Mouse (Mus musculus) retina, postnatal 1 day (tissue): Measurements from ENCODE around the gene Cacna1f.
A peak's percentile ranks its signal among the peaks of the same experiment; 100 is the strongest.

Source experiments
- DNase-seq: peaks from one replicate; pipeline ENCODE4 v3.0.0-alpha.2; 2012

Cacna1f gene

DNA sequence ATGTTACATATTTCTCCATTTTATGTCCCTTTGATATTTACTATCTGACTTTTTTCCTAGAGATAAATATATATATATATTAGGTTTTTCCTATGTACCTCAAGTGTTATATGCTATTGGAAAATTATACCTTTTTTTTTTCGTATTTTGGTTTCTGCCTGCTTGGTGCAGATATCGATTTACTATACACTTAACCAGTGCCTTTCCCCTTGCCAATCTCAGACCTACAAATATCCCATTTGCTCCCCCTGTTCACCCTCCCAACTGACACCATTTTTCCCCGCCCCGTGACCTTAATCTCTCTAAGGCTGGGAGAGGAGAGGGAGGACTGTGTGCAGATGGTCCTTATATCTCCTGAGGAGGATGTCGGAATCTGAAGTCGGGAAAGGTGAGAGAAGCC, at the start of gene Cacna1f:
Gene Cacna1f (plus strand): TSS at position 301 of the 400 bp plus-strand sequence.
- peak; percentile 44 for DNase-seq

DNA sequence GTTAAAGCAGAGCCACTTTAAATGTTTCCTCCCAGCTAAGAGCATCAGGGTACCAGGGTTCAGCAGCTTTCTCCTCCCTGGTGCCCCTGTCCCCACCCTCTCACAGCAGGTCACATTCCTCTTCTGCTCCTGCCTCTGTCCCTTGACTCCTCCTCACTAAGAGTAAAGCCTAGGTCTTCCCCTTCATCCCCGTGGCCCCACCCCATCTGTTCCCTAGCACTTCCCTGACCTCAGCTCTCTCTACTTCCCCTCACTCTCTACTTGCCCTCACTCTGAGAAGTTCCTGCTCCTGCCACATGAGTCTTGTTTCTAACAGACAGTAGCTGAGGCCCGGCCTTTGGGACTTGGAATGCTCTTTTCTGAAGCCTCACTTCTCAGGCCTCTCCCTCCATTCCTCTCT, 43.8 kb upstream of the Cacna1f start:
- DNase-seq, result no peak

DNA sequence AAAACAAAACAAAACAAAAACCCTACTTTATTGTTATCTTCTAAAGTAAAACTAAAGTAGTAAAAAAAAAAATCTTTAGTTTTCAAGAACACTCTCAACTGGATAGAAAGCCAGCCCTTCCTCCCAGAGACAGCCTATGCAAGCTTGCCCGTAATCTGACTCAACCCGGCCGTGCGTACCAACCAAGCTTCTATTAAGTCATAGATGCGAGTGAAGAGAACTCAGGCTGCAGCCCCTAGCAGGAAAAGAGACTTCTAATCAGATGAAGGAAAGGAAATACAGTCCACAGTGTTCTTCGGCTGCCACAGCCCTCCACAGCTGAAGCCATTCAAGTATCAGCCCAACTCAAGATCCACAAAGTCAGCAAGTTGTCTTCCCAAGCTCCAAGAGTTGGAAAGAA, 40.5 kb upstream of the Cacna1f start:
- DNase-seq, result no peak

DNA sequence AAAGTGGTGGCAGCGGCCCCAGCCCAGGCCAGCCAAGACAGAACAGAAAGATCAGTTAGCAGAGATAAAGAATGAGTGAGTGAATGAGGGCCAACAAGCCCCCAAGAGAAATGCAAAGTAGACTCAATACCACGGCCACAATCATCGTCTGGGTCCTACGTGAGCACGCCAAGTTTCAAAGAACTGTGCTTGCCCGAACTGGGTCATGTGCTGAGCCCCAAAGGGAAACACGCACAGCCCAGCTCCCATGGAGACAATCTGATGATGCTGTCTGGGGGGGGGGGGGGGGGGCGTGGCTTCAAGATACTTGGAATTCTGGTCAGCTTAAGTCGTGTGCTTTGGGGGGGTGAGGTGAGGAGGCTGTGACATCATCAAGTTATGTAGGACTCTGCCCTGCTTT, 39.4 kb upstream of the Cacna1f start:
- no peak for DNase-seq

DNA sequence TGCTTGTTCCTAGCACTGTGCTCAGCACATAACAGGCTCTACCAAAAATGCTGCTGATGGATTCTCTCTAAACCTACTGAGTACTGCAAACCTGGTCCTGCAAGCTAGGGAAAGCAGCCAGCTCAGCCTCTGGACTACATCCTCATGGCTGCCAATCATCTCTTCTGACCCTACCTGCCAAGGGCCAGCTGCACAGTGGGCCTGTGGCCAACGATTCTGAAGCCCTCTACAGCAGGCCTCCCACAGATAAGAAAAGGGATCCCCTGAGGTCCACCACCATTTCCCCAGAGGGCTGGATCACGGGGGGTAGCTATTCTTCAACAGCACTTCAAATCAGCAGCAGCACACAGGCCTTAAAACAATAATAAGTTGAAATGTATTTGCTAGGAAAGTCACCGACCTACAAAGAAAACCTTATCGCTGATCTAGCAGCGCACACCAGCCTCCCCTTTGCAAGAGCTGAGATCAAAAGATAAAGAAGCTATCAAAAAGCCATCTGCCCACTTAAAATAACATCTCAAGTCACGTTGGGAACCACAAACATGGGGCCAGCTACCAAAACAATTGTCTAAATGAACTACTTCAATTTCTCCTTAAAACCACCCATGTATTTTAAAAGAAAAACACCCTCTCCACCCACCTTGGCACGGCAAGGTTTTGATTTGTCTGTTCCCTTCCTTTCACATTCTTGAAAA, 36.3 kb upstream of the Cacna1f start:
- no peak for DNase-seq

DNA sequence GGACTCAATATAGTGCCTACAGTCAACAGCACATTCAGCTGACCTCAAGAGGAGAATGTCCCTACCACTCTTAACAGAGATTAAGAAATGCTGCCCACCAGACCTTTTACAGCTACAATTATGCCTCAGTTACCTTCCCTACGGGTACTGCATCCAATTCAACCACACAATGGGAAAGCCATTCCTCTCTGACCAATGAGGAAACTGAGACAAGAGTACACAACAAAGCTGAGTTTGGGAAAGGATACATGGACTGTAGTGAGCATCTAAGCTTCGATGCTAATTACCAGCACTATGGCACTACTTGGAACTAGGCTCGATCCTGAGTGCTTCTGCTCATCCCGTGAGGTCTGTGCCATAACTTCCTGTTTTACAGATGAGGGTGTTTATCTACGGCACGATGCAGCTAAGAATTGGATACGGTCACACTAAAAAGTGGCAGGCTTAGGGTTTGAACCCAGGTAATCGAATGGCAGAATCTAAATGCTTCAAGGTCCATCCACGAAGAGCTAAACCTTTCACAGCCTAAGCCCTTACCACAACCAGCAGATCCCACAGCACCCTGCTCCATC, 35.2 kb upstream of the Cacna1f start:
- no peak for DNase-seq

DNA sequence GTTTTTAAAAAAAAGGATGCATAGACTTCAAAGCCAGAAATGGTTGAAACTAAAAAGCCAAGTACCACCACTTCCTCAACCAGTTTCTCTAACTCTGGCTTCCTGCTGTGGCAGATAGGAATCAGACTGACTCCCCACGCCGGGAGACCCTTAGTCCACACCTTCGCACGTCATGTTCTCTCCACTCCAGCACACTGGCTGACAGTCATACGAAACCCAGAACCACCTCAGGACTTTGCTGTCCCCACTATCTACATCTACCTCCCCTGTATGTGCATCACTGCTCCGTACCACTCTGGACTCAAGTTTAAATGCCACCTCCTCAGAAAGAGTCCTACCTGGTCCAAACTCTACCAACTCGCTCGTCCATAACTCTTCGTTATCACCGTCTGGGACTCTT, 34.4 kb upstream of the Cacna1f start:
- DNase-seq, result no peak

DNA sequence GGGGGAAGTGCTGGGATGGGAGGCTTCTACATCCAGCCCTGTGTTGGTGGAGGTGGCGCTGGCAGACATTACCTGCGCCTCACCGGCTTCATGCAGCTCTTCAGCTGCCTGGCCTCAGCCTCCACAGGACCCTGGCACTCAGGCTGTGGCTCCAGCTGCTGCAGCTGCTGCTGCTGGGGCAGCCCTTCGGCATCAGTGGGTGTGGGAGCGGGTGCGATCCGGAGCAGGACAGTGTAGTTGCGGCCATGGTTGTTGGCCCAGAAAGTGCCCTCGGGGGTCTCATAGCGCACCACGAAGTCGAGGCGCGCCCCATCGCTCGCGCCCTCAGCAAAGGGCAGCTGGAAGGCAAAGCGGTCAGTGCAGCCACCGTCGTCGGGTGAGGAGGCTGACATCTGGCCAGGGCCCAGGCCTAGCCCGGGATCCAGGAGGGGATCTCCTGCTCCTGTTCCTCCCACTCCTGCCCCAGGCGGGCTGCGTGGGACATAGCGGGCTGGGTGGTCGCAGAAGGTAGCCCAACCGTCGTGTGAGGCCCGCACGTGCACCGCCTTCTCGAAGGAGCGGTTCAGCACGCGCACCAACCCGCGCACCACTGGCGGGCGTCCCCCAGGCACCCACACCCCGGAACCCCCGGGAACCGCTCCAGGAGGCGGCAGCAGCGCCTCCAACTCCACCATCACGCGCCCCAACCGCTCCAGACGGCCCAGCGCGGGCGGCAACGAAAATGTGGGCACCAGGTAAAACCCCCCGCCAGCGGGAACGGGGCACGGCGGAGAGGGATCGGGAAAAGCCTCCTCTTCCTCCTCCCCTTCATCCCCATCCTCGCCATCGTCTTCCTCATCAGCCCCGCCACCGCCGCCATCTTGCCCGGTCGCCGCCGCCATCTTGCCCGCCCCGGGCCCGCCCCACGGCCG, 33.5 kb upstream of the Cacna1f start, which contains the start of gene Foxp3:
Gene Foxp3 (plus strand): TSS at position 469 of the 911 bp plus-strand sequence.
- peak; percentile 42 for DNase-seq

DNA sequence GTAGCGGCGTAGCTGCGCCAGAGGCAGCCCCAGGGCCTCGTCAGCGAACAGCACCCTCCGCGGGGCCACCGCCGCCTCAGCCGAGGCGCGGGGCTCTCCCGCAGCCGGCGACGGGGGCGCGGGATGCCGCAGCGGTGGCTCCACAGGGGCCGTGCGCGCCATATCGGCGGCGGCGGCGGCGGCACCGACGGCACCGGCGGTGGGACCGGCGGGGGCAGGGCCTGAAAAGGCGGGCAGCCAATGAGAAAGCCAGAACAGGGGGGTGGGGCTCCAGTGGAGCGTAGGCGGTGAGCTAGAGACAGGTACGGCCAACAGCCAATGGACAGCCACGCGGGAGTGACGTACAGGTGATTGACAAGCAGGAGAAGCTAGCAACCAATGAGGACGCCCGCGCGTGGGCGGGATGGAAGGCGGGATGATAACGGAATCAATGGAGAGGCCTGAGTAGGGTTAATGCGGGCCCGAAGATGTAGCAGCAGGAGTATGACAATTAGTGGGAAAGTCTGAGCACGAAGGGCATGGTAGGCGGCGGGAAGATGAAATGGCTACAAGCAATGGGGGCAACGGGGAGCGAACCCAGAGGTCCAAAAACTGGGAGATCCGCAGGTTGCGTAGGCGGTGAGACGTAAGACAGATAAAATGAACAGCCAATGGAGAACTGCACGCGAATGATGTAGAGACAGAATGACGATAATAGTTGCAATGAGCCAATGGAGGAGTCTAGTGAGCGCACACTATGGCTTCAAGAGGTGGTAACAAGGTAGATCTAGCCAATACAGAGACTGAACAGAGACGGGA, 32.6 kb upstream of the Cacna1f start, which contains the start of gene Ppp1r3f:
Gene Ppp1r3f (minus strand): TSS at position 197 of the 798 bp plus-strand sequence.
- peak; percentile 96 for DNase-seq

DNA sequence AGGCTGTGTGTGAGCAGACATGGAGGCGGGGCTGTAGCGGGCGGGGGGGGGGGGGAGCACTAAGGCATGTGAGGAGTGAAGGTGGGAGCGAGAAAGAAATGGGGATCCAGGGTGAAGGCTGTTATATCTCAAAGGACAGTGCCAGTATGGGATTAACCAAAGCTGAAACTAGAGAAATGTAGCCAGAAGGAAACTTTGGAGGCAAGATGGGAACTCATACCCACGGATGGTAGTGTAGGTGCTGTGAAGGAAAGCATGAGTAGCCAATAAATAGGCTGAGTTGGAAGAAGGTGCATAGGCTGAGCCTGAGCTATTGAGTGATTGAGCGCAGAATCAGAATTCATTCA, 32.0 kb upstream of the Cacna1f start:
- no peak for DNase-seq

DNA sequence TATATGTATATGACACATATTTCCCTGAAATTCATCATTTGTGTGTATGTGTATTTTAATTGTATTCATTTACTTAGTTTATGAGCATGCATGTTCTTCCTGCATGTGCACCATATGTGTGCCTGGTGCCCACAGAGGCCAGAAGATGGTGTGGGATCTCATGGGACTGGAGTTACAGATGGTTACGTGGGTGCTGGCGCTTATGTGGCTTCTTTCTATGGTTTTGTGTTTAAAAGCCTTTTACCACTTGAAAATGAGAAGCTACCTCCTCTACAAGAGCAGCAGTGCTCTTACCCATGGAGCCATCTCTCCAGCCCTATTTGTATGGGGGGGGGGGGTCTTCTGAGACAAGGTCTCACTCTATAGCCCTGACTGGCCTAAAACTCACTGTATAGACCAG, 25.7 kb upstream of the Cacna1f start:
- no peak for DNase-seq

DNA sequence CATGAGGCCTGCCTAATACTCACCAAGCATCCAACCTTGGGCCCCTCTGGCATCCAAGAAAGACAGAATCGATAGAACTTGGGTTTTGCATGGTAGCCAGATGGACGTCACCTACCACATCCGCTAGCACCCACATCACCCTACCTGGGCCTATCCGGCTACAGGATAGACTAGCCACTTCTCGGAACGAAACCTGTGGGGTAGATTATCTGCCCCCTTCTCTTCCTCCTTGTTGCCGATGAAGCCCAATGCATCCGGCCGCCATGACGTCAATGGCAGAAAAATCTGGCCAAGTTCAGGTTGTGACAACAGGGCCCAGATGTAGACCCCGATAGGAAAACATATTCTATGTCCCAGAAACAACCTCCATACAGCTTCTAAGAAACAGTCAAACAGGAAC, 23.0 kb upstream of the Cacna1f start:
- DNase-seq, result no peak

DNA sequence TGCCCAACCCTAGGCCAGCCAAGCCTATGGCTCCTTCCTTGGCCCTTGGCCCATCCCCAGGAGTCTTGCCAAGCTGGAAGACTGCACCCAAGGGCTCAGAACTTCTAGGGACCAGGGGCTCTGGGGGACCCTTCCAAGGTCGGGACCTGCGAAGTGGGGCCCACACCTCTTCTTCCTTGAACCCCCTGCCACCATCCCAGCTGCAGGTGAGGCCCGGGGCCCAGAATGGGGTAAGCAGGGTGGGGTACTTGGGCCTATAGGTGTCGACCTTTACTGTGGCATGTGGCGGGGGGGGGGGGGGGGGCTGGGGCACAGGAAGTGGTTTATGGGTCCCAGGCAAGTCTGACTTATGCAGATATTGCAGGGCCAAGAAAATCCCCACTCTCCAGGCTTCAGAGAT, 20.5 kb upstream of the Cacna1f start:
- no peak for DNase-seq

DNA sequence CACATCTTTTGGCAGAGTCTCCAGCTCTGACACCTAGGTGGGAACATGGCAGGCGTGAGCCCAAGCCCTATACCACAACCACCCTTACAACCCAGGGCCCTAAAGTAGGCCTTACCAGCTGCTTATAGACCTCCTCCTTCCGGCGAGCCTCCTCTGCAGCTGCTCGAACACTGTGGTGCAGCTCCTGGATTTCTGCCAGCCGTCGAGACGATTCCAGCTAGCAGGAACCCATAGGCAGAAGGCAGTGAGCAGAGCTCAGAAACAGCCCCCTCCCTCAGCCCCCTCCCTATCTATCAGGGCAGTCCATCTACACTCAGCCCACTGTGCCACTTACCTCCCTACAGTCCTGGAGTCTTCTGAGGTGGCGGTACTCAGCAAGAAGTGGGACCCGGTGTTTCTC, 11.5 kb upstream of the Cacna1f start:
- no peak for DNase-seq

DNA sequence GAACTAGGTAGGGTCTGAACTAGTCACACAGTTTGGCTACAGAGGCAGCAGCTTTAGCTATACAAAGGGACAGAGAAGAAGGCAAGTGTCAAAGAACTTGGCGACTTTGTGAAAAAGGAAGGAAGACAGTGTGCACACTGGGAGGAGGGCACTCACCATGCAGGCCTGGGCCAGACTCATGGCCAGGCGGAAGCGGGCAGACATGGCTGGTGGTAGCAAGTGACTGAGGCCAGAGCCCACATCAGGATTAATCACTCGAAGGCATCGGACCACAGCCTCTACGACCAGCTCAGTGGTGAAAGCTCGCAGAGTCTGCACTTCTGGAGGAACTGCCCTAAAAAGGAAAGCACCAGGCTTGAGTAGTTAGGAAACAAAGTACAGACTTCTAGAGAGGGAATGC, 2.9 kb upstream of the Cacna1f start:
- DNase-seq, result no peak

DNA sequence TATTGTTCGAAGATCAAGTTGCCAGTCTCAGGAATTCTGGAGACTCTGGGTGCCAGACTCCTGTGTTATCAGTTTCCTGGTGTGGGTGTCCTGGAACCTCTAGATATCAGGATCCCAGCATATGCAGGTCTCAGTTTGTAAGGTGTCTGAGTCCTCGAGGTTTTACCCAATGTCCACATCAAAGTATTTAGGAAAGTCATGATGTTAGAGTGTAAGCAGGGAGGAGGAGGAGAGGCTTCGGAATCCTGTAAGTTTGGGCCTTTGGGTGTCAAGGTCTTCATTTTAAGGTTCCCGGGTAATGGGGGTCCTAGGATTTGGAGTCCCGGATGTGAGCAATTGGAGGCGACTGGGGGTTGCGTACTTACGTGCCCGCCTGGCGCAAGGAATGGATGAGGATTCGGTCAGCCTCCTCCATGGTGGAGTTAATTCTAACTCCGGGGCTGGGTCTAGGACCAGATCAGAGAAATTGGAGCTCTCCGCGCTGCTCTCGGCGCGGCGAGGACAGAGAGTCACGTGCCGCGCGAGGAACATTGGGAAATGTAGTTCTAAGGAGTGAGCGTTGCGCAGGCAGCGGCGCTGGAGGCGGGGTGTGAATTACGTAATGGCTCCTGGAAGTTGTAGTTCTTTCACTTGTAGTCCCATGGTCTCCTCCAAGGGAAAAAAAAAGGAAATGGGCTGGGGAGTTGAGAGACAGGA, 1.9 kb upstream of the Cacna1f start, which contains the start of gene Ccdc22:
Gene Ccdc22 (minus strand): TSS at position 639 of the 696 bp plus-strand sequence.
- DNase-seq, result peak; percentile 89

DNA sequence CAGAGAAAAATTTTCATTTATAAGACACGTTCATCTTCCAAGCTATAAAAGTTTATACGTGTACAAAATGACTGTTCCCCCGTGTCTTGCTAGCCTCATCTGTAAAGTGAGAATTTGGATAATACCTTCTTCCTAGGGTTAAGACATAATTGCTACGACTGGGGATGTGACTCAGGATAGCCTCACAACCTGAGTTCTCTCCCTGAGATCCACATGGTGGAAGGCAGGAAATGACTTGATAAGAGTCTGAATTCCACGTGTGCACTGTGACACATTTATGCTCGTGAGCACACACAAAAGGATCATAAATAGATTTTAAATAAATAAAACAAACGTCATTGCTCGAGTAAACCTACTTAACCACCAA, 1.3 kb upstream of the Cacna1f start:
- DNase-seq, result no peak

DNA sequence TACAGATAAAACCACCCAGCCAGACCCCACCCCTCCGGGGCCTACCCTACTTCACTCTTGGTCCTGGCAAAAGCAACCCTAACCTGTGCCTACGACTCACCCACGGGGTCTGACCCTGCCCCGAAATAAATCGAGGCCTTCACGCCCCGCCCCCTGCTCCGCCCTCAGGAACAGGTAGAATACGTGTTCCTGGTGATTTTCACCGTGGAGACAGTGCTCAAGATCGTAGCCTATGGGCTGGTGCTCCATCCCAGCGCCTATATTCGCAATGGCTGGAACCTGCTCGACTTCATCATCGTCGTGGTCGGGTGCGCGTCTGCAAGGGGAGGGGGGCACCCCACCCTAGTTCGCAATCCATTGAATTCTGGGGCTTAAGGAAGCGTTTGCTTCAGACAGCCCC, 3.2 kb downstream of the Cacna1f start:
- DNase-seq, result peak; percentile 5

DNA sequence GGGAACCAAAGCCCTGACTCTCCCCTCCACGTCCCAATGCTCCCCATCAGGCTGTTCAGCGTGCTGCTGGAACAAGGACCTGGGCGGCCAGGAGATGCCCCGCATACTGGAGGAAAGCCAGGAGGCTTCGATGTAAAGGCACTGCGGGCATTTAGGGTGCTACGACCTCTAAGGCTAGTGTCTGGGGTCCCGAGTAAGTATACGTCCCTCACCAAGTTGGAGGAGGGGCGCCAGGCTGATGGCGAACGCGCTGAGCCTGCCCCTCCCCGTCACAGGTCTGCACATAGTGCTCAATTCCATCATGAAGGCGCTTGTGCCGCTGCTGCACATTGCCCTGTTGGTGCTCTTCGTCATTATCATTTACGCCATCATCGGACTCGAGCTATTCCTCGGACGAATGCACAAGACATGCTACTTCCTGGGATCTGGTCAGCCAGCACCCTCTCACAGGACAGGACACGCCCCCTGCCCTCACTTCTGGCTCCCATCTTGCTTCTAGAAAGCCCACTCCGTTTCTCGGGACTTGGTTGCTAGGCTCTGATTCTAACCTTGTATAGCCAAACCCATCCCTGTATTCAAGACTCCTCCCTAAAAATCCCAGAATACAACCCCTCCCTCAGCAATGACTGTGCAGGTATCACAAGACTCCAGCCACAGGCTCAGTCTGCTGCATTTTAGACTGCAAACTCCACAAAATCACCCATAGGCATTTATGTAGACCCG, 3.8 kb downstream of the Cacna1f start:
- DNase-seq, result peak; percentile 46

DNA sequence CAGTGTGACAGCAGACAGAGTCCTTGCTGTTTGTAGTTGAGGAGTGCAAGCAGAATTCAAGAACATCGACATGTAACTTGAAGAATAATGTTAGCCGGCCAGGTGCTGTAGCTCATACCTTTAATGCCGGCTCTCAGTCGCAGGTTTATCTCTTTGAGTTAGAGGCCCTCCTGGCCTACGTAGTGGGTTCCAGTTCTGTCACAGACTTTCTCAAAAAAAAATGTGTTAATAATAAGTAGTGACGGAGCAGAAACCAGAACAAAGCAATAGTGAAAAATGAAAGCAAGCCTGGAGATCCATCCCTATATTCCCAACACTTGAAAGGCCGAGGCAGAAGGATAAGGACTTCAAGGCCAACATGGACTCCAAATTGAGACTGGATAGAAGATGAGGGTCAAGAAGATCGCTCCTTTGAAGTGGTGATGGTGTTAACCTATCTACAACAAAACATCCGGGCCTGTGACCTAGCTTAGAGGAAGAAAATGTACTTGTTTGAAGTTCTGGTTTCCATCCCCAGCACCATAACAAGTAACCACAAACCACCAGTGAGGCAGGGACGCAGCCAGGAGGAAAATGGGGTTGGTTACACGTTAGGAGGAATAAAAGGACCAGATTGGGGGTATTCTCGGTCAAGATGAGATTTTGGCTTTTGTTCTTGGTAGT, 11.1 kb downstream of the Cacna1f start:
- DNase-seq, result no peak

DNA sequence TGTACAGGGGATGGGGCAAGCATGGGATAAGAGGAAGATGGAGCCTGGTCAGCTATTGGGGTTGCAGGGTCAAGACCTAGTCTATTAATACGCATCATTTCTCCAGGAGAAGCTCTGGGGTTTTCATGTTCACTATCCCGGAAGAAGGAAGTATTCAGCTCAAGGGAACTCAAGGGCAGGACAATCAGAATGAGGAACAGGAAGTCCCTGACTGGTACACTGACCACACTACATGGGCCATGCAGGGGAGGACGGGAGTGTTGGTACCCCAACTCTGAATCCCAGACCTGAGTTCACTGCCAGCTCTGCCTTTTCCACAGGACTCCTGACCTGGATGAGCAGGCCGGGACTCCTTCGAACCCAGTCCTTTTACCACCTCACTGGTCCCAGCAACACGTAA, 25.7 kb downstream of the Cacna1f start:
- DNase-seq, result no peak
